Mouse (Mus musculus): ENCODE measurements around the gene Lhx3. TPM values are rescaled to one million over a fixed set of nuclear protein-coding genes. Genes with fewer than 3 reads are reported as not detected.

Lhx3 gene
- polyA plus RNA-seq, 1 experiment from 2014 or later, result 0.48 TPM

GRCm38 (mm10) chr2:26156191-26156977 is 51.7 kb downstream of the Lhx3 start:
- Histone ChIP-seq H3K27me3 (ENCODE audit: insufficient read depth, poor library complexity, severe bottlenecking) (peaks cover 6% of the 10 kb centered on the region; the same call in 1 of the 2 replicates), H3K4me3 (no peak overlapping the region), H3K27ac (no peak overlapping the region), H3K36me3 (no peaks in the 10 kb centered on the region), H3K4me1 (no peaks in the 10 kb centered on the region; the same call in 1 of the 2 replicates), H3K9me3 (no peaks in the 10 kb centered on the region)
- WGBS, result 79% methylated on average over 10 of the region's 10 CpGs
- DNase-seq (ENCODE audit: low spot score), result no peak

GRCm38 (mm10) chr2:26155737-26156136 is 52.4 kb downstream of the Lhx3 start:
- no peaks in the 10 kb centered on the region for H3K9me3 ChIP-seq
- peaks cover 6% of the 10 kb centered on the region; the same call in 1 of the 2 replicates for H3K27me3 ChIP-seq (ENCODE audit: insufficient read depth, poor library complexity, severe bottlenecking)
- WGBS, result 56% methylated on average over 3 of the region's 3 CpGs
- no peaks in the 10 kb centered on the region for H3K36me3 ChIP-seq
- no peak overlapping the region for H3K27ac ChIP-seq
- no peaks in the 10 kb centered on the region; the same call in 1 of the 2 replicates for H3K4me1 ChIP-seq
- no peak for DNase-seq (ENCODE audit: low spot score)
- H3K4me3 ChIP-seq, result no peak overlapping the region

GRCm38 (mm10) chr2:26154586-26154985 is 53.5 kb downstream of the Lhx3 start:
- H3K36me3 ChIP-seq, result no peaks in the 10 kb centered on the region
- no peak for DNase-seq (ENCODE audit: low spot score)
- no peaks in the 10 kb centered on the region for H3K9me3 ChIP-seq
- no peak overlapping the region for H3K4me3 ChIP-seq
- peaks cover 6% of the 10 kb centered on the region; the same call in 1 of the 2 replicates for H3K27me3 ChIP-seq (ENCODE audit: insufficient read depth, poor library complexity, severe bottlenecking)
- WGBS, result 54% methylated on average over 5 of the region's 5 CpGs
- no peak overlapping the region for H3K27ac ChIP-seq
- no peaks in the 10 kb centered on the region; the same call in 1 of the 2 replicates for H3K4me1 ChIP-seq

GRCm38 (mm10) chr2:26153909-26154340 is 54.2 kb downstream of the Lhx3 start:
- Histone ChIP-seq H3K27me3 (ENCODE audit: insufficient read depth, poor library complexity, severe bottlenecking) (peaks cover 6% of the 10 kb centered on the region; the same call in 1 of the 2 replicates), H3K4me1 (no peaks in the 10 kb centered on the region; the same call in 1 of the 2 replicates), H3K27ac (no peak overlapping the region), H3K9me3 (no peaks in the 10 kb centered on the region), H3K36me3 (no peaks in the 10 kb centered on the region), H3K4me3 (no peak overlapping the region)
- DNase-seq (ENCODE audit: low spot score), result no peak
- WGBS, result 7% methylated on average over 4 of the region's 4 CpGs

GRCm38 (mm10) chr2:26153295-26153694 is 54.8 kb downstream of the Lhx3 start:
- no peak overlapping the region for H3K4me3 ChIP-seq
- WGBS, result 30% methylated on average over 4 of the region's 4 CpGs
- H3K27me3 ChIP-seq (ENCODE audit: insufficient read depth, poor library complexity, severe bottlenecking), result peaks cover 6% of the 10 kb centered on the region; the same call in 1 of the 2 replicates
- H3K36me3 ChIP-seq, result no peaks in the 10 kb centered on the region
- H3K9me3 ChIP-seq, result no peaks in the 10 kb centered on the region
- H3K27ac ChIP-seq, result no peak overlapping the region
- peak; percentile 76 for DNase-seq (ENCODE audit: low spot score)
- no peaks in the 10 kb centered on the region; the same call in 1 of the 2 replicates for H3K4me1 ChIP-seq

Other genes with a start within 250 kb of the Lhx3 start
- 13.4 and 13.9 TPM in 2 replicates for gene Camsap1, start 225.0 kb downstream of the Lhx3 start, polyA plus RNA-seq (2016; fragmentation: Nextera tagmentation; extraction: Ambion mirVana)
- gene Ubac1, start 186.5 kb downstream of the Lhx3 start, polyA plus RNA-seq (2016; fragmentation: Nextera tagmentation; extraction: Ambion mirVana), result 116 and 127 TPM in 2 replicates
- gene Nacc2, start 85.1 kb downstream of the Lhx3 start, polyA plus RNA-seq (2016; fragmentation: Nextera tagmentation; extraction: Ambion mirVana), result 5.1 and 5.4 TPM in 2 replicates
- gene Qsox2, start 29.2 kb upstream of the Lhx3 start, polyA plus RNA-seq (2016; fragmentation: Nextera tagmentation; extraction: Ambion mirVana), result 16.5 and 18.8 TPM in 2 replicates
- 0.02 TPM in 1 of 2 replicates, not detected in the other for gene Ccdc187, start 86.3 kb upstream of the Lhx3 start, polyA plus RNA-seq (2016; fragmentation: Nextera tagmentation; extraction: Ambion mirVana)
- 43.7 and 53.9 TPM in 2 replicates for gene Gpsm1, start 107.2 kb upstream of the Lhx3 start, polyA plus RNA-seq (2016; fragmentation: Nextera tagmentation; extraction: Ambion mirVana)
- 32.7 and 34.7 TPM in 2 replicates for gene Dnlz, start 143.8 kb upstream of the Lhx3 start, polyA plus RNA-seq (2016; fragmentation: Nextera tagmentation; extraction: Ambion mirVana)
- 0.31 and 0.62 TPM in 2 replicates for gene Card9, start 152.6 kb upstream of the Lhx3 start, polyA plus RNA-seq (2016; fragmentation: Nextera tagmentation; extraction: Ambion mirVana)
- 27.1 and 31.7 TPM in 2 replicates for gene Snapc4, start 172.4 kb upstream of the Lhx3 start, polyA plus RNA-seq (2016; fragmentation: Nextera tagmentation; extraction: Ambion mirVana)
- 94.7 and 113 TPM in 2 replicates for gene Entr1, start 181.0 kb upstream of the Lhx3 start, polyA plus RNA-seq (2016; fragmentation: Nextera tagmentation; extraction: Ambion mirVana)
- gene Pmpca, start 181.1 kb upstream of the Lhx3 start, polyA plus RNA-seq (2016; fragmentation: Nextera tagmentation; extraction: Ambion mirVana), result 153 and 171 TPM in 2 replicates
- 20.5 and 22.7 TPM in 2 replicates for gene Inpp5e, start 200.9 kb upstream of the Lhx3 start, polyA plus RNA-seq (2016; fragmentation: Nextera tagmentation; extraction: Ambion mirVana)
- 24.7 and 26.4 TPM in 2 replicates for gene Sec16a, start 236.9 kb upstream of the Lhx3 start, polyA plus RNA-seq (2016; fragmentation: Nextera tagmentation; extraction: Ambion mirVana)